8 mouse cellular contexts compared by ENCODE assay signal in genomic region chr13:110394291-110395178, GRCm38 (mm10). TPM values are rescaled to one million over a fixed set of nuclear protein-coding genes. Genes with fewer than 3 reads are reported as not detected.
A peak's percentile ranks its signal among the peaks of the same experiment; 100 is the strongest.
DNase-seq lines count a peak whose midpoint lies in the region; ATAC-seq and TF ChIP-seq lines count a peak whose summit lies in the region.

Gene Plk2, plus strand, starts transcription at chr13:110395046.

- peak; percentile 76 for TF ChIP-seq POLR2A in ES-Bruce4 (IDR thresholded peaks at IDR 0.05; ENCODE audit: insufficient read depth, low read length)

- TF ChIP-seq EP300 in ES-Bruce4 (IDR thresholded peaks at IDR 0.05; ENCODE audit: insufficient read depth, low read depth, low read length): no peak
- TF ChIP-seq EP300 in stomach, postnatal 0 days (optimal IDR thresholded peaks at IDR 0.05): no peak

- under 1% methylated on average over 69 of the region's 71 CpGs for WGBS in forebrain, embryonic 14.5 days
- under 1% methylated on average over 71 of the region's 71 CpGs for WGBS in large intestine, adult 2 months
- WGBS in liver, embryonic 16.5 days (ENCODE audit: insufficient replicate concordance): under 1% methylated on average over 71 of the region's 71 CpGs
- under 1% methylated on average over 71 of the region's 71 CpGs for WGBS in neural tube, embryonic 12.5 days
- under 1% methylated on average over 69 of the region's 71 CpGs for WGBS in stomach, postnatal 0 days

- peaks cover 3% of the 10 kb centered on the region; the same call in 1 of the 2 replicates for H3K27me3 ChIP-seq in ES-Bruce4 (ENCODE audit: control insufficient read depth, insufficient read depth, low read length, poor library complexity, severe bottlenecking)
- no peaks in the 10 kb centered on the region for H3K27me3 ChIP-seq in forebrain, embryonic 14.5 days (replicated peaks; ENCODE audit: control insufficient read depth, insufficient read depth, low read length)
- peaks cover 27% of the 10 kb centered on the region for H3K27me3 ChIP-seq in liver, embryonic 16.5 days (ENCODE audit: control insufficient read depth, insufficient read depth, low read depth, low read length)
- no peaks in the 10 kb centered on the region for H3K27me3 ChIP-seq in neural tube, embryonic 12.5 days (replicated peaks)
- H3K27me3 ChIP-seq in stomach, postnatal 0 days (ENCODE audit: control insufficient read depth, insufficient read depth, low read length): no peaks in the 10 kb centered on the region

- peak within 1 kb of the TSS; percentile 87 for H3K9ac ChIP-seq in ES-Bruce4 (ENCODE audit: low read depth, poor library complexity, severe bottlenecking)
- peak within 1 kb of the TSS; percentile 75 for H3K9ac ChIP-seq in forebrain, embryonic 14.5 days (ENCODE audit: low read length)
- H3K9ac ChIP-seq in liver, embryonic 16.5 days (ENCODE audit: low read depth, low read length): peak within 1 kb of the TSS; percentile 60
- peak within 1 kb of the TSS; percentile 89 for H3K9ac ChIP-seq in neural tube, embryonic 12.5 days
- peak within 1 kb of the TSS; percentile 85 for H3K9ac ChIP-seq in stomach, postnatal 0 days (ENCODE audit: low read length)

- peak within 1 kb of the TSS; percentile 98 for H3K4me2 ChIP-seq in forebrain, embryonic 14.5 days (ENCODE audit: low read length)
- H3K4me2 ChIP-seq in liver, embryonic 16.5 days (ENCODE audit: low read depth, low read length): peak within 1 kb of the TSS; percentile 82
- peak within 1 kb of the TSS; percentile 97 for H3K4me2 ChIP-seq in neural tube, embryonic 12.5 days (replicated peaks)
- H3K4me2 ChIP-seq in stomach, postnatal 0 days (replicated peaks; ENCODE audit: low read depth): peak within 1 kb of the TSS; percentile 98

- H3K4me1 ChIP-seq in ES-Bruce4 (ENCODE audit: control insufficient read depth, insufficient read depth, low read length): no peaks in the 10 kb centered on the region
- no peaks in the 10 kb centered on the region for H3K4me1 ChIP-seq in forebrain, embryonic 14.5 days (ENCODE audit: control insufficient read depth, insufficient read depth, low read length)
- H3K4me1 ChIP-seq in liver, embryonic 16.5 days (ENCODE audit: control insufficient read depth, low read depth, low read length): no peaks in the 10 kb centered on the region
- H3K4me1 ChIP-seq in neural tube, embryonic 12.5 days: peaks cover 3% of the 10 kb centered on the region; the same call in 1 of the 2 replicates
- no peaks in the 10 kb centered on the region for H3K4me1 ChIP-seq in stomach, postnatal 0 days (replicated peaks; ENCODE audit: control insufficient read depth, insufficient read depth)

- peak; percentile 15 for TF ChIP-seq CTCF in ES-Bruce4 (IDR thresholded peaks at IDR 0.05; ENCODE audit: low read depth, low read length)
- TF ChIP-seq CTCF in stomach, postnatal 0 days (IDR thresholded peaks at IDR 0.05; ENCODE audit: low read depth): peak; percentile 81

- peaks cover 37% of the 10 kb centered on the region for H3K36me3 ChIP-seq in ES-Bruce4 (ENCODE audit: control insufficient read depth, insufficient read depth, low read length, poor library complexity, severe bottlenecking)
- H3K36me3 ChIP-seq in forebrain, embryonic 14.5 days (ENCODE audit: control insufficient read depth, insufficient read depth, low read length): peaks cover 21% of the 10 kb centered on the region
- H3K36me3 ChIP-seq in liver, embryonic 16.5 days (ENCODE audit: control insufficient read depth, insufficient read depth): no peaks in the 10 kb centered on the region; the same call in 1 of the 2 replicates
- peaks cover 20% of the 10 kb centered on the region for H3K36me3 ChIP-seq in neural tube, embryonic 12.5 days
- H3K36me3 ChIP-seq in stomach, postnatal 0 days (ENCODE audit: control insufficient read depth, insufficient read depth, low read length): peaks cover 8% of the 10 kb centered on the region

- H3K27ac ChIP-seq in ES-Bruce4 (ENCODE audit: insufficient read depth, low read length): no peak within 1 kb of the TSS
- peak within 1 kb of the TSS; percentile 85 for H3K27ac ChIP-seq in forebrain, embryonic 14.5 days (ENCODE audit: low read depth, low read length)
- peak within 1 kb of the TSS; percentile 50; the same call in 1 of the 2 replicates for H3K27ac ChIP-seq in liver, embryonic 16.5 days (ENCODE audit: low read length)
- H3K27ac ChIP-seq in neural tube, embryonic 12.5 days: peak within 1 kb of the TSS; percentile 57; the same call in 1 of the 2 replicates
- peak within 1 kb of the TSS; percentile 91 for H3K27ac ChIP-seq in stomach, postnatal 0 days (replicated peaks)

- peak; percentile 91 for DNase-seq in cerebellum, adult 11 months
- DNase-seq in forebrain, embryonic 14.5 days (ENCODE audit: low spot score): peak; percentile 93
- peak; percentile 98 to 99 for DNase-seq in heart, postnatal 14 days
- peak; percentile 65 for DNase-seq in large intestine, adult 2 months (ENCODE audit: low read depth, low spot score)
- DNase-seq in stomach, postnatal 0 days (ENCODE audit: low spot score): peak; percentile 96

- H3K9me3 ChIP-seq in ES-Bruce4 (replicated peaks; ENCODE audit: control insufficient read depth, insufficient read depth, low read length, poor library complexity, severe bottlenecking): peaks cover 7% of the 10 kb centered on the region
- 0 out of 2 replicates have a peak, but pooled peaks cover under 1% of the 10 kb centered on the region for H3K9me3 ChIP-seq in forebrain, embryonic 14.5 days (replicated peaks; ENCODE audit: control insufficient read depth, low read length)
- no peaks in the 10 kb centered on the region for H3K9me3 ChIP-seq in liver, embryonic 16.5 days (replicated peaks; ENCODE audit: control insufficient read depth, low read length)
- H3K9me3 ChIP-seq in neural tube, embryonic 12.5 days: peaks cover 6% of the 10 kb centered on the region; the same call in 1 of the 2 replicates
- no peaks in the 10 kb centered on the region for H3K9me3 ChIP-seq in stomach, postnatal 0 days (ENCODE audit: control insufficient read depth, low read length)

- intact Hi-C loops in heart, postnatal 14 days (cut with DNase I): loop anchor here (1.0 to 10.0 kb wide), 8 partner anchors 43 to 574 kb away; no protein-coding TSS in a partner anchor

- peak; percentile 96 for ATAC-seq in forebrain, embryonic 14.5 days
- ATAC-seq in liver, embryonic 16.5 days (ENCODE audit: low read depth): peak; percentile 88
- ATAC-seq in neural tube, embryonic 12.5 days (ENCODE audit: low FRiP score, low read depth): peak; percentile 95
- peak; percentile 95 for ATAC-seq in stomach, postnatal 0 days (ENCODE audit: low FRiP score, low TSS enrichment)

- H3K4me3 ChIP-seq in ES-Bruce4 (ENCODE audit: low read depth, low read length): peak within 1 kb of the TSS; percentile 68
- H3K4me3 ChIP-seq in forebrain, embryonic 14.5 days (ENCODE audit: low read depth, low read length): peak within 1 kb of the TSS; percentile 69
- peak within 1 kb of the TSS; percentile 65 for H3K4me3 ChIP-seq in liver, embryonic 16.5 days (ENCODE audit: low read depth, low read length)
- peak within 1 kb of the TSS; percentile 69 for H3K4me3 ChIP-seq in neural tube, embryonic 12.5 days
- peak within 1 kb of the TSS; percentile 80 for H3K4me3 ChIP-seq in stomach, postnatal 0 days (ENCODE audit: low read depth, low read length)

RNA-seq across cellular contexts. Expression of gene Plk2, which starts in this region (rescaled TPM):
- polyA plus RNA-seq in ES-Bruce4 (2011; ENCODE audit: insufficient read depth, insufficient read length, low read depth, missing spikeins): 87.7 and 92.8 TPM in 2 replicates
- 152 and 191 TPM in 2 replicates for polyA plus RNA-seq in forebrain, embryonic 14.5 days (2014; fragmentation: Nextera tagmentation; extraction: Ambion mirVana)
- total RNA-seq in heart, postnatal 14 days (2021): 10 to 100 TPM; 35.4 to 35.5 TPM
- polyA plus RNA-seq in large intestine, adult 2 months (2012; rRNA removed): 3.0 and 4.1 TPM in 2 replicates
- polyA plus RNA-seq in liver, embryonic 16.5 days (2015; fragmentation: Nextera tagmentation; extraction: Ambion mirVana): 10.8 and 11.9 TPM in 2 replicates
- polyA plus RNA-seq in neural tube, embryonic 12.5 days (2016; fragmentation: Nextera tagmentation; extraction: Ambion mirVana): 93.3 TPM in 2 replicates
- polyA plus RNA-seq in stomach, postnatal 0 days (2015; fragmentation: Nextera tagmentation; extraction: Ambion mirVana): 41.5 and 47.6 TPM in 2 replicates
